Mouse (Mus musculus): ENCODE data around the gene Pla2g1b. TPM values are rescaled to one million over a fixed set of nuclear protein-coding genes. Genes with fewer than 3 reads are reported as not detected.
"Not testable (repeated sequence)": the region's sequence is repeated elsewhere in the genome, so short reads cannot be mapped to it uniquely, and the experiment has no call there.

Pla2g1b gene
- total RNA-seq, 2 experiments from 2014 or later, result not detected

DNA sequence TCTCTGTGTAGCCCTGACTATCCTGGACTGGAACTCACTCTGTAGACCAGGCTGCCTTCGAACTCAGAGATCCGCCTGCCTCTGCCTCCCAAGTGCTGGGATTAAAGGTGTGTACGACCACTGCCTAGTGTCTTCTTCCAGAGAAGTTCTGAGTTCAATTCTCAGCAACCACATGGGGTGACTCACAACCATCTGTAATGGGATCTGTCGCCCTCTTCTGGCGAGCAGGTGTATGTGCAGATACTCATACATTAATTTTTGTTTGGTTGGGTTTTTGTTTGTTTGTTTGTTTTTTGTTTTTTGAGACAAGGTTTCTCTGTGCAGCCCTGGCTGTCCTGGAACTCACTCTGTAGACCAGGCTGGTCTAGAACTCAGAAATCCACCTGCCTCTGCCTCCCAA lies 23.4 kb upstream of the Pla2g1b start:
- not testable (repeated sequence) for ATAC-seq (ENCODE audit: poor library complexity, severe bottlenecking)

DNA sequence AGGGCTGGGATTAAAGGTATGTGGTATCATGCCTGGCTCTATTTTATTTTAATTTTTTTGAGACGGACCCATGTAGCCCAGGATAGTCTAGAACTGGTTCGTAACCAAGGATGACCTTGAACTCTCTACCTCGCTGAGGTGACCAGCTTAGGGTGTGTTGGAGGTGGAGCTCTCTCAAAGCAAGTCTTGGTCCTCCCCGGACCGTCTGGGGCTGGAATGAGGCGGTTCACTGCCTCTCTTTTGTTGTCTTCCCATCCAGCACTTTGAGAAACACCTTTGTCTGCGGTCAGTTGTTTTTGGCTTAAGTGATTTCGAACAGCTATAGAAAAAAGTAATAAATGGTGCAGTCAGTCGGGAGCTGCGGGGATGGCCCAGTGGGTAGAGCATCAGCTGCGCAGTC lies 21.9 kb upstream of the Pla2g1b start:
- no peak for ATAC-seq (ENCODE audit: poor library complexity, severe bottlenecking)

GRCm38 (mm10) chr5:115447108-115447507 lies 19.0 kb upstream of the Pla2g1b start:
- no peak for ATAC-seq (ENCODE audit: poor library complexity, severe bottlenecking)

DNA sequence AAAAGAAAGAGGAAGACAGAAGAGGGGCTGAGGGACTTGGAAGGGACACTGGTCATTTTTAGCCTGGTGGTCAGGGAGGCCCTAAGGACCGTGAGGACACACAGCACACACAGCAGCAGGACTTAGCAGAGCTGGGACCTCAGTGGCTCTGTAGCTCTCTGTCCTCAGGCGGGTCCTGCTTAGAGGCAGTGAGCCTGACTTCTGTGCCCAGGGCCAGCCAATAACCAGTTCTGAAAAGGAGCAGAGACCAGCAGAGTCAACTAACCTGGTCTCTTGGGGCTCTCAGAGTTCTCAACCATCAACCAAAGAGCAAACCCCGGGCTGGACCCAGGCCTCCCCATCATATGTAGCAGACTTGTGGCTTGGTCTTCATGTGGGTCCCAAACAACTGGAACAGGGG lies 16.8 kb upstream of the Pla2g1b start:
- no peak for ATAC-seq (ENCODE audit: poor library complexity, severe bottlenecking)

- no peak for ATAC-seq (ENCODE audit: poor library complexity, severe bottlenecking)
These were observed 15.4 kb upstream of the Pla2g1b start for GRCm38 (mm10) chr5:115450410-115451317.

DNA sequence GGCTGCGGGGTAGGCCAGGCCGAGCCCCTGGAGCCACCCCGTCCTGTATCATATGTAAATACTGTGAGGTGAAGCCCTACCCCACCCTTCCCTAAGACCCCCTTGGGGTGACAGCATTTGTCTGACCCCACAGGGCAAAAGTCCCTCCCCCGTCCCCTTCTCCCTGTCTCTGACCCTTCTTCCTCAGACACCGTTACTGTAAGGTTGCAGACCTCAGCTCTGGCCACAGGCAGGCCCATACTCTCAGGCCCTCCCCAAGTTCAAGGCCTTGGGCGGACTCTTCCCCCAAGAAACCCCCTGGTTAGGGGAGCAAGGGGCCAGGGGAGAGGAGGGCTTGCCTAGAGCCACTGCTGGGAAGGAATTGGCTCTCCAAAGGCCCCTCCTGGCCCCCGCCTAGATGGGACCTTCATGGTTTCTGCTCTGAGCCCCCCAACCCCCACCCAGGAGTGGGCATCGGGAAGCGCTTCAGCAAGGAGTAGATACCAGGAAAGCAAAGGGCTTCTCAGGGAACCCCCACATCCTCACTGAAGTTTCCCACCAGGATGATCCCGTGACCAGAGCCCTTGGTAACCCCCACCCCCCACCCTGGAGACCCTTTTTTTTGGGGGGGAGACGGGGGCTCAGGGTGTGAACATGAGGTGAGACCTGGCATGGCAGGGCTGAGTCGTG lies 11.5 kb upstream of the Pla2g1b start:
- no peak for ATAC-seq (ENCODE audit: poor library complexity, severe bottlenecking)

- no peak for ATAC-seq (ENCODE audit: poor library complexity, severe bottlenecking)
These were observed 10.2 kb upstream of the Pla2g1b start for GRCm38 (mm10) chr5:115455838-115456237.

DNA sequence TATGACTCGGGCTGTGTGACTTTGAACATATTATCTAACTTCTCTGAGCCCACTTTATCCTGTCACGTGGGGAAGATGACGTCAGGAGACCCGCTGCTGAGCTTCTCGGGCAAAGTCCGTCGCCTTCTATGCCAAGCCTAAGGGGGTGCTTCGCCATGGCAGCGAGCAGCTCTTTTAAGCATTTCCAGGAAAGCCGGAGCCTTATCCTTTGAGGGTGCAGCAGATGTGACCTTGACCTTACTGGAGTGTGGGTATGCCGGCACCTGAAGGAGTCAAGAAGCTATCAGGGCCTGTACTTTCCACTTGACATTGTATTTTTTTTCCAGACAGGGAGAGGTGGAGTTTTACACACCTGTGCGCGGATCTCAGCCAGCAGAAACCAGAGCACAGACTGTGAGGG lies 7.1 kb upstream of the Pla2g1b start:
- ATAC-seq (ENCODE audit: poor library complexity, severe bottlenecking), result no peak

- no peak for ATAC-seq (ENCODE audit: poor library complexity, severe bottlenecking)
These were observed 1.5 kb upstream of the Pla2g1b start for GRCm38 (mm10) chr5:115464408-115465115.

DNA sequence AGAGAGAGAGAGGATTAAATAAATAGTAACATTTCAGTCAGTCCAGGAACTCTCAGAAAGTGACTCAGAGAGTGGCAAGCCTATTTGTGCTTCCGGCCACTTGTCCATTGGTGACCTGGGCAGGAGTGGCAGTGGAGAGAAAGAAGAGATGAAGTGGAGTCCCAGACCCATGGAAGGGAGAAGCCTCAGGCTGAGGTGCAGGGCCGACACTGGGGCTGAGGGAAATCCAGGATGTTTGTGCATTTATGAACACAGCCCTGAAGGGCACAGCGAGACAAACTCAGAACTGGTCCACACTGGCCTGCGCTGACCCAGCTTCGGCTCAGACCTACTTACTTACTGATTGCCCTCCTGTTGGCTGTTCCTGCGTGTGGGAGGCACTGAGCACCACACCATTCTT lies 3.7 kb downstream of the Pla2g1b start:
- ATAC-seq (ENCODE audit: poor library complexity, severe bottlenecking), result no peak

DNA sequence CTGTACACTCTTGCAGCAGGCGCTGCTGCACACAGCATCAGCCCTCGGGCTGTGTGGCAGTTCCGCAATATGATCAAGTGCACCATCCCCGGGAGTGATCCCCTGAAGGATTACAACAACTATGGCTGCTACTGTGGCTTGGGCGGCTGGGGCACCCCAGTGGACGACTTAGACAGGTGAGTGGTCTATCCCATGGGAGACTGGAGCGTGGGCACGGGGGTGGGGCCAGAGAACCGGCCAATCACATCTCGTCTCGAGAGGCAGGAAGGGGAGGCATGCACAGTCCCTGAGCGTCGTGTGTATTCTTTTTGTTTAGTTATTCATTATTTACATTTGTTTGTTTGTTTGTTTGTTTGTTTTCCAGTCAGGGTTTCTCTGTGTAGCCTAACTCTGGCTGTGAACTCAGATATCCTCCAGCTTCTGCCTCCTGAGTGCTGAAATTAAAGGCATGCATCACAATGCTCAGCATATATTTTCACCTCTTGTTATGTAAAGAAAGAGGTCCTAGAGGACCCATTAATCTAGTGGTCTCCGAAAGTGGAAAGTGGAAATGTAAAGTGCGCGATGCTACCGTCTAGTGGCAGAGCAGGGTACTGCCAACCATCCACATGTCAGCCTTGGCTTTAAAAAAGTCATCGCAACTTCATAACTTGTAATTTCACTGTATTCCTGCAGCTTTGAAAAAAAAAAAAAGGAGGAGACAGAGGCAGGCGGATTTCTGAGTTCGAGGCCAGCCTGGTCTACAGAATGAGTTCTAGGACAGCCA lies 4.9 kb downstream of the Pla2g1b start:
- ATAC-seq (ENCODE audit: poor library complexity, severe bottlenecking), result peak; percentile 90

DNA sequence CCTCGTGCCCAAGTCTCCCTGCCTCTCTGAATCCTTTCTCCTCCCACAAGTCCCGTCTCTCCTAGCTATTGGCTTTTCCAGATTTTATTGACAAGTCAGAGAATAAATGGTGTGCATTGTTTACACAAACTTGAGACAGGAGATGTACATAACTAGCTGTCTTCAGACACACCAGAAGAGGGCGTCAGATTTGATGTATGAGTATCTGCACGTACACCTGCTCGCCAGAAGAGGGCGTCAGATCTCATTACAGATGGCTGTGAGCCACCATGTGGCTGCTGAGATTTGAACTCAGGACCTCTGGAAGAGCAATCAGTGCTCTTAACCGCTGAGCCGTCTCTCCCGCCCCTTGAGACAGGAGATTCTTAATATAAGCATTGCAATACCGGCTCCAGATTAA lies 7.1 kb downstream of the Pla2g1b start:
- no peak for ATAC-seq (ENCODE audit: poor library complexity, severe bottlenecking)

DNA sequence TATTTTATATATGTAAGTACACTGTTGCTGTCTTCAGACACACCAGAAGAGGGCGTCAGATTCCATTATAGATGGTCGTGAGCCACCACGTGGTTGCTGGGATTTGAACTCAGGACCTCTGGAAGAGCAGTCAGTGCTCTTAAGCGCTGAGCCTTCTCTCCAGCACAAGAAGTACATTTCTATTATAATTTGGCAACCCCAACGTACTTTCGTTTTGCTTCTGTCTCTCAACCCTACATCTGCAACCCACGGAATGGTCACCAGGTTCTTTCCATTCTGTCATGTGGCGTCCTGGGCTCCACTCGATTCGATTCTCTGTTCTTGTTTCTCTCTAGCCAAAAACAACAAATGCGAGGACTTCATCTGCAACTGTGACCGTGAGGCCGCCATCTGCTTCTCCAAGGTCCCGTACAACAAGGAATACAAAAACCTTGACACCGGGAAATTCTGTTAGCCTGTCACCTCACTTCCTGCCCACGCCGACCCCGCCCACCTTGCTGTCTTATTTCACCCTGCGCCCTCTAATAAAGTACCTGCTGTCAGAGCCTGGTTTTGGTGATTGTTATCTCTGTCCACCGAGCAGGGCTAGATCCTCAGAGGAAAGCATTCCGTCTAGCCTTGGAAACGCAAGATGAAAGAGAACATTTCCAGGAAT lies 8.2 kb downstream of the Pla2g1b start:
- ATAC-seq (ENCODE audit: poor library complexity, severe bottlenecking), result peak; percentile 28; the same call in 1 of the 2 replicates

GRCm38 (mm10) chr5:115475337-115476106 lies 9.5 kb downstream of the Pla2g1b start:
- ATAC-seq (ENCODE audit: poor library complexity, severe bottlenecking), result peak; percentile 55

DNA sequence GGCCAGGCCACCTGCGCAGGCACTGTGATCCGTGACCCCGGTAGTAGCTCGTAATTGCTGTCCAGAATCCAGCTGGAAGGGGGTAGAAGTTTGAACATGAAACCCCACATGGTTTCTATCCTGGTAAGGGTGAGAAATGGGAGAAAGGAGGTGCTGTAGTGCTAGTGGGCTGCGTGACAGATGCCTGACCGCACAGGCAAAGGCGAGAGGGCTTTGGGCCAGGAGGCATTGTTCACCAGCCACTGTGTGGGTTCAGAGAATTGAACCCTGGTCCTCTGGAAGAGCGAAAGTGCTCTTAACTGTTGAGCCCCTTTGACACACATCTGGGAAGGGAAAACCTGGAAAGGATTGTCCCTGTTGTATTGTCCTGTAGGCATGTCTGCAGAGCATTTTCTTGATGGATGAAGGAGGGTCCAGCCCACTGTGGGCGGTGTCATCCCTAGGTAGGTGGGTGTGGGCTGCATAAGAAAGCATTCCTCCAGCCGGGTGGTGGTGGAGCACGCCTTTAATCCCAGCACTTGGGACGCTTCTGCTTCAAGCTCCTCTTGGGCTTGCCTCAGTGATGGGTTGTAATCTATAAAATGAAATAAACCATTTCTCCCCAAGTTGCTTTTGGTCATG lies 10.2 kb downstream of the Pla2g1b start:
- no peak for ATAC-seq (ENCODE audit: poor library complexity, severe bottlenecking)

GRCm38 (mm10) chr5:115479561-115479960 lies 13.5 kb downstream of the Pla2g1b start:
- no peak for ATAC-seq (ENCODE audit: poor library complexity, severe bottlenecking)

DNA sequence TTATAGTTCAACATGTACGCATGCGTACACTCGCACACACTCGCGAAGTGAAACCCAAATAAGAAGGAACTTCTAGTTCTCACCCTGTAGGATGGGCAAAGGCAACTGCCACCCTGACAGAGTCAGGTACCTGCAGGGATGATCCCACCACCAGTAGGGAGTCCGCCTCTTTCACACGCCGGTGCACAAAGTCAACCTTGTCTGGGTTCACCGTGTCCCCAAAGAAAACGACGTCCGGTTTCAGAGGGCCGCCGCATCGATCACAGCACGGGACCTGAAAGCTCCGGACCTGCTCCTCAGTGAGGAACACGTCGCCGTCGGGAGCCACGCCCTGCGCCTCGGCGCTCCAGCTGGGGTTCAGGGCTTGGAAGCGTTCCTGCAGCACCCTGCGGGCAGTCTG lies 14.0 kb downstream of the Pla2g1b start:
- no peak for ATAC-seq (ENCODE audit: poor library complexity, severe bottlenecking)

DNA sequence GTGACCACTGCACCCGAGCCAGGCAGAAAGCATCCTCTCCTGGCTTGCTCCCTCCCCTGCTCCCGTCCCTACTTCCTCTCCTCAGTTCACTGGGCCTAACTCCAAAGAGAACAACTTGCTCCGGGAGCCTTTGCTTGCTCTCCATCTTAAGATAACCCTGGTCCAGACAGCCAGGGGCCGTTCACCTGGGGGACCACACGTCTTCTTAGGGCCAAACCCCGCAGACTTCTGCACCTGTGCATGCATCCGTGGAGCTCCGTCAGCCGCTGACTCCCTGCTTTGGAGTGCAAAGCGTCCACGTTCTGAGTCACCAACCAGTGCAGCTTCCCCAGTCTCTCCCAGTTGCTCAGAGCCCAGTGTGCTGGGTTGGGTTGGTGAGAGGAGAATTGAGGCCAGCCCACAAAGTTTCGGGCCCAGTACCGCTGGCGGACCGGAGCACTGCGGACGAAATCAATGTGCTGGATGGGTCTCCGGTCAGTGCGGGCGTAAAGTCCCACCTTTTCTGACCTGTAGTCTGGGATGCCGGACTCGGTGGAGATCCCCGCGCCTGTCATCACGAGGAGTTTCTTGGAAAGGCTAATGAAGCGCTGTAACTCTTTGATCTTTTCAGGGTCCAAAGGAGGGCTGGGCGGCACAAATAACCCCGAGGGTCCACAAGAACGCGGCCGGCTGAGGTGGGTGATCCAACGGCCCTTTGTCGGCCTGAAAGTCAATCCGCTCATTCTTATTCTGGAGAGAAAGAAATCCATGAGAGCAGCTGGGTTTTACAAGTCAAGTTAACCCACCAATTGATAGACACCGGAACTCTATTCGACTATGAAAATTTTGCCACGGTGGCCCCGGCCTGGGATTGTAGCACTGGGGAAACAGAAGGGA lies 16.6 kb downstream of the Pla2g1b start:
- no peak for ATAC-seq (ENCODE audit: poor library complexity, severe bottlenecking)
